Mouse (Mus musculus) heart, postnatal 0 days (tissue): ENCODE data around the gene Rnf43.

Experiments used
- CTCF ChIP-seq: IDR thresholded peaks from 2 replicates; pipeline ENCODE4 v1.5.1; 2016; ENCODE audit warnings: antibody characterized with exemption, control low read depth, low read depth
- EP300 ChIP-seq: IDR thresholded peaks from 2 replicates; pipeline ENCODE4 v1.6.1; 2016; ENCODE audit warnings: antibody characterized with exemption, low read depth

DNA sequence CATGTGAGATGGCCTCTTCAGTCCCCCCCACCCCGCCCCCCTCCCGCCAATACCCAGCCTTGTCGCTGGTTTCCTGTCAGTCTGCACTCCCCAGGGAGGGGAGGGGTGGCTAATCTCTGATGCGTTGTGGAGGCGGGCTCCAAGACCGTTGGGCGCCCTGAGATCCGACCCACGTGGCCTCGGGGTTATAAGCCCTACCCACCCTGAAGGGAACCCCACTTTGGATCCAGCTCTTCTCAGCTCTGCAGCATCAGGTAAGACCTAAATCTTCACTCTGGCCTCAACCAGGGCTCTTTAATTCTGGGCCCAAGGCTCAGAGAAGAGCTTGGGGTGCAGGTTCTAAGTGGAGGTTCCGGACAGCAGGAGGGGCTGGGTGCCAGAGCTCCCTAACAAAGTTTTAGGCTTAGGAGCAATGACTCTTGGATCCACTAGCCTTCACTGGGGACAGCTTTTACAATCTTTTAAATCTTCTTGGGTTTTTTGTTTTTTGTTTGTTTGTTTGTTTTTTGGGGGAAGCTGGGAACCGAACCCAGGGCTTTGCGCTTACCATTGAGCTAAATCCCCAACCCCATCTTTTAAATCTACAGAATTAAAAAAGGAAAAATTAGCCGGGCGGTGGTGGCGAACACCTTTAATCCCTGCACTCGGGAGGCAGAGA lies 93.0 kb downstream of the Rnf43 start:
- TF ChIP-seq CTCF (no peak), EP300 (no peak)
